Mouse (Mus musculus) liver, embryonic 15.5 days (tissue): ENCODE results near the gene Mtss1l. TPM values are rescaled to one million over a fixed set of nuclear protein-coding genes. Genes with fewer than 3 reads are reported as not detected.

ENCODE experiments used
- ATAC-seq: fragments of 200-750 bp; cut with Nextera tagmentation; 2 replicates; pipeline ENCODE4 v1.8.0; 2017; ENCODE audit warnings: moderate number of reproducible peaks, mild to moderate bottlenecking, moderate library complexity; ENCODE audit not compliant: insufficient read depth
- H3K27ac ChIP-seq: fragments of 300-500 bp; sonication (generic); replicated peaks from 2 replicates; pipeline ENCODE4 v1.5.1; 2015; ENCODE audit warnings: mild to moderate bottlenecking, inconsistent platforms
- H3K27me3 ChIP-seq: fragments of 300-500 bp; sonication (generic); 2 replicates; pipeline ENCODE4 v1.6.1; 2015; ENCODE audit warnings: mild to moderate bottlenecking, inconsistent platforms
- H3K36me3 ChIP-seq: fragments of 300-500 bp; sonication (generic); replicated peaks from 2 replicates; pipeline ENCODE4 v1.6.1; 2015; ENCODE audit warnings: moderate library complexity, mild to moderate bottlenecking, inconsistent platforms
- H3K4me1 ChIP-seq: fragments of 300-500 bp; sonication (generic); replicated peaks from 2 replicates; pipeline ENCODE4 v1.6.1; 2015; ENCODE audit warnings: inconsistent platforms
- H3K4me2 ChIP-seq: fragments of 300-500 bp; sonication (generic); 2 replicates; pipeline ENCODE4 v1.6.1; 2015; ENCODE audit warnings: moderate library complexity, mild to moderate bottlenecking, inconsistent platforms
- H3K4me3 ChIP-seq: fragments of 300-500 bp; sonication (generic); replicated peaks from 2 replicates; pipeline ENCODE4 v1.5.1; 2015; ENCODE audit warnings: mild to moderate bottlenecking, inconsistent platforms
- H3K9ac ChIP-seq: fragments of 300-500 bp; sonication (generic); 2 replicates; pipeline ENCODE4 v1.6.1; 2015; ENCODE audit warnings: moderate library complexity, mild to moderate bottlenecking, inconsistent platforms
- H3K9me3 ChIP-seq: fragments of 300-500 bp; sonication (generic); replicated peaks from 2 replicates; pipeline ENCODE4 v1.6.1; 2016; ENCODE audit warnings: inconsistent platforms
- WGBS: fragments of 180-500 bp; shearing (Covaris S2); methylation state at CpG from one replicate; pipeline ENCODE4 v1.1.7; 2015; ENCODE audit warnings: mixed read lengths; ENCODE audit not compliant: insufficient replicate concordance; 5-methylcytosine and 5-hydroxymethylcytosine counted together
- polyA plus RNA-seq: library from polyadenylated mRNA; unstranded; fragments of >200 nt; fragmentation: Nextera tagmentation; extraction: Ambion mirVana; gene quantifications from 2 replicates; pipeline ENCODE4 v1.2.1, GENCODE M21; 2015

Mtss1l gene
- polyA plus RNA-seq, 1 experiment from 2014 or later: 1.0 TPM

DNA sequence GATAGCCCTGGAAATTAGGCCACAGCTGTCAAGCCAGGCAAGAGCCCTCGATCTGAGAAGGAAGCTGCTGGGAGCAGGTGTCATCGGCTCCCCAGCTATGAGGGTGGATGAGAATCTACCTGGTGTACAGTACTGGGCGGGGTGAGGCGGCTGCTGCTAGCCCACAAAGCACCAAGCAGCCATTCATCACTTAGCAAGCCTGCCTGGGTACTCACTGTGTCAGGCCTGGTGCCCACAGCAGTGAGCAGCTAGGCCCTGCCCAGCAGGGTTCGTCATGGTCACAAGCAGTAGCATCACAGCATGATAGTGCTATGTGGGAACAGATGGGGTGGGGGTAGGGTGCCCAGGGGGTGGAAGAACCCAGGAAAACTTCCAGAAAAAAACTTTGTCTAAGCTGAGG, 25.8 kb upstream of the Mtss1l start:
- H3K27ac ChIP-seq: no peak overlapping the region
- H3K9me3 ChIP-seq: no peaks in the 10 kb centered on the region
- no peak overlapping the region for H3K4me3 ChIP-seq
- H3K9ac ChIP-seq: no peak overlapping the region
- no peak overlapping the region for H3K4me2 ChIP-seq
- WGBS: 71% methylated on average over 5 of the region's 5 CpGs
- H3K4me1 ChIP-seq: no peaks in the 10 kb centered on the region
- H3K27me3 ChIP-seq: no peaks in the 10 kb centered on the region
- H3K36me3 ChIP-seq: peaks cover 15% of the 10 kb centered on the region
- ATAC-seq: no peak

DNA sequence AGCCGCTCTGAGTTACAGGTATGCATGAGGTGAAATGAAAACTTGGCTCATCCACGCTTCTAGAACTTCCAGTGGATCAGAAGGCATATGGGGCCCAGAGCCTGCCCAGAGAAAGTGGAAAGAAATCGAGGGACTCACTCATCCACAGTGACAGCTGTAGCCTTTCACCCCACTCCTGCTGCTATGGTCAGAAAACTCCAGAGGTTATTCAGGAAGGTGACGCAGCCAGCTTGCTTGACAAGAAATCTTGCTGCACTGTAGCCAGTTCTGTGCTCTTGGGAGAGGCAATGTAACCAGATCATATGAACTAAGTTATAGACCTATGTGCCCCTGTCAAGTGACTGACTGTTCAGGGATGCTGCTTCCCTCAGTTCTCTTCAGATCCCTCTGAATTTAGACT, 25.2 kb upstream of the Mtss1l start:
- no peaks in the 10 kb centered on the region for H3K4me1 ChIP-seq
- no peak overlapping the region for H3K9ac ChIP-seq
- WGBS: 58% methylated on average over 4 of the region's 4 CpGs
- H3K4me2 ChIP-seq: no peak overlapping the region
- H3K4me3 ChIP-seq: no peak overlapping the region
- no peak overlapping the region for H3K27ac ChIP-seq
- H3K9me3 ChIP-seq: no peaks in the 10 kb centered on the region
- no peaks in the 10 kb centered on the region for H3K27me3 ChIP-seq
- H3K36me3 ChIP-seq: peaks cover 11% of the 10 kb centered on the region
- ATAC-seq: no peak

DNA sequence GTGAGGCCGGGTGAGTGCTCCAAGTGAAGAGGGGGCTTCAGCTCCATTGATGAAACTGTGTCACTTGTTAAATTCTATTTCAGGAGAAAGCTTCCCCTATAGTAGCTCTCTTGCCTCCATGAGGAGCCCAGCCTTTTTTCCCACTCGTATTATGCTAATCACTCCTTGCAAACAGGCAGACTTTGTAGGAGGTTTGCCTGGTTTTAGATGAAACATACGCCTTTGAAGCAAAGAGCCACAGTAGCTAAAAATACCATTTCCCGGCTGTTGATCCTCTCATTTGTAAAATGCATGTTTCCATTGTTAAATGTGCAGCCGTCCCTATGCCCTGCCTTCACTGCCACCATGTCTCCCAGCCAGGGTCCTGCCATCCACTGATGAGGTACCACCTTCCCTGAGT, 23.7 kb upstream of the Mtss1l start:
- Histone ChIP-seq H3K9me3 (no peaks in the 10 kb centered on the region), H3K9ac (no peak overlapping the region), H3K36me3 (peaks cover 9% of the 10 kb centered on the region; the same call in 1 of the 2 replicates), H3K27ac (no peak overlapping the region), H3K4me3 (no peak overlapping the region), H3K4me1 (no peaks in the 10 kb centered on the region), H3K4me2 (no peak overlapping the region), H3K27me3 (no peaks in the 10 kb centered on the region)
- 77% methylated on average over 5 of the region's 5 CpGs for WGBS
- ATAC-seq: no peak

DNA sequence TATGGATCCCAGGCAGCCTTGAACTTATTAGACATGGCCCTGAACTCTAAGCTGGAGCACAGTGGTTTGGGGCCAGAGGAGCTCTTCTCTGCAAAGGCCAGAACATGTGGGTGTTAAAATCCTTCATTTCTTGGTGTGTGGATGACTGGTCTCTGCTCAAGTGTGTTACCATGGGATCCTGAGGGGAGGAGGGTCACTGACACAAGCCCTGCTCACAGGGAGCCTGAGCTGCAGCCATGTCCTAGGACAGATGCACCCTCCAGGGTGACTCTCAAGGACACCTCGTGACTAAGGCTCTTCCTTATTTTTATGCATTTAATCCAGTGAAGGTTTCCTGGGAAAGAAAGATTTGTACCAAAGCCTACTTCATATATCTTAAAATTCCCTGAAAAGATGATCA, 23.2 kb upstream of the Mtss1l start:
- H3K36me3 ChIP-seq: peaks cover 9% of the 10 kb centered on the region; the same call in 1 of the 2 replicates
- no peaks in the 10 kb centered on the region for H3K4me1 ChIP-seq
- no peak overlapping the region for H3K27ac ChIP-seq
- H3K4me3 ChIP-seq: no peak overlapping the region
- H3K4me2 ChIP-seq: no peak overlapping the region
- 50% methylated on average over 1 of the region's 1 CpGs for WGBS
- no peaks in the 10 kb centered on the region for H3K27me3 ChIP-seq
- no peak overlapping the region for H3K9ac ChIP-seq
- no peak for ATAC-seq
- H3K9me3 ChIP-seq: no peaks in the 10 kb centered on the region

DNA sequence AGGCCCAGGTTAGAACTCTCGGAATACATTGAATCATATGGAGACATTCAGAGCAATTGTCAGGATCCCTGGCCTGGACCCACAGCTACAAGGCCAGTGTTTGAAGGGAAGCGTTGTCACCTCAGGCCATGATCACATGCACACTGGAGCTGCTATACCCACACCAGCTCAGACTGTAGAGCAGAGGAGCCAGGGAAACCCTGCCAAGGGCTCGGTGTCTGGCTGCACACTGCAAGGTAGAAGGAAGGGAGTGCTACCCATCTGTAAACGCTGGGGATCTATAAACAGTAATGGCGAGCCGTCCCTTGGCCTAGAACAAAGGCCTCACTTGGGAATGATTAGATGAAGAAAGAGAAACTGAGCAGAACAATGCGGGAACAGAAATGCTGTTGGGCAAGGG, 21.8 kb upstream of the Mtss1l start:
- no peaks in the 10 kb centered on the region for H3K27me3 ChIP-seq
- 79% methylated on average over 7 of the region's 7 CpGs for WGBS
- H3K4me1 ChIP-seq: no peaks in the 10 kb centered on the region

DNA sequence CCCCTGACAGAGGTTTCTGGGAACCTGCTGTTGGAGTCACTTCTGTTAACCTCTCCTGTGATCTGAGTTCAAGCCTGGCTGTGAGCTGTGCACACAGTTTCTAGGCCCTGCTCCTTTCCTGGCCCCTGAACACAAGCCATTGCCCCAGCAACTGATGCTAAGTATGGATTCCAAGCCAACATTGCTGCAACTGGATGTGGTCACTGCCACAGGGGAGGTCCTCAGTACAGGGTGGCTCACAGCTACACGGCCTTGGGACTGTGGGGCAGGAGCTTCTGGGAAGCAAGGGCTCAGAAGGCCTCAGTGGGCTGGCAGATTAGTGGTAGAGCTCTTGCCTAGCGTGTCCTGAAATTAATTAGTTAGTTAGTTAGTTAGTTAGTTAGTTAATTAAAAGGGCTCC, 20.7 kb upstream of the Mtss1l start:
- H3K4me3 ChIP-seq: no peak overlapping the region
- WGBS: 67% methylated on average over 2 of the region's 2 CpGs
- H3K4me2 ChIP-seq: no peak overlapping the region
- H3K4me1 ChIP-seq: no peaks in the 10 kb centered on the region
- ATAC-seq: no peak
- H3K9ac ChIP-seq: no peak overlapping the region
- H3K27me3 ChIP-seq: no peaks in the 10 kb centered on the region
- H3K9me3 ChIP-seq: no peaks in the 10 kb centered on the region
- peaks cover 5% of the 10 kb centered on the region; the same call in 1 of the 2 replicates for H3K36me3 ChIP-seq
- no peak overlapping the region for H3K27ac ChIP-seq

More for the DNA sequence above, 21.8 kb upstream of the Mtss1l start:
- Histone ChIP-seq H3K9ac (no peak overlapping the region), H3K4me3 (no peak overlapping the region), H3K9me3 (no peaks in the 10 kb centered on the region), H3K27ac (no peak overlapping the region), H3K36me3 (peaks cover 5% of the 10 kb centered on the region; the same call in 1 of the 2 replicates), H3K4me2 (no peak overlapping the region)
- no peak for ATAC-seq

DNA sequence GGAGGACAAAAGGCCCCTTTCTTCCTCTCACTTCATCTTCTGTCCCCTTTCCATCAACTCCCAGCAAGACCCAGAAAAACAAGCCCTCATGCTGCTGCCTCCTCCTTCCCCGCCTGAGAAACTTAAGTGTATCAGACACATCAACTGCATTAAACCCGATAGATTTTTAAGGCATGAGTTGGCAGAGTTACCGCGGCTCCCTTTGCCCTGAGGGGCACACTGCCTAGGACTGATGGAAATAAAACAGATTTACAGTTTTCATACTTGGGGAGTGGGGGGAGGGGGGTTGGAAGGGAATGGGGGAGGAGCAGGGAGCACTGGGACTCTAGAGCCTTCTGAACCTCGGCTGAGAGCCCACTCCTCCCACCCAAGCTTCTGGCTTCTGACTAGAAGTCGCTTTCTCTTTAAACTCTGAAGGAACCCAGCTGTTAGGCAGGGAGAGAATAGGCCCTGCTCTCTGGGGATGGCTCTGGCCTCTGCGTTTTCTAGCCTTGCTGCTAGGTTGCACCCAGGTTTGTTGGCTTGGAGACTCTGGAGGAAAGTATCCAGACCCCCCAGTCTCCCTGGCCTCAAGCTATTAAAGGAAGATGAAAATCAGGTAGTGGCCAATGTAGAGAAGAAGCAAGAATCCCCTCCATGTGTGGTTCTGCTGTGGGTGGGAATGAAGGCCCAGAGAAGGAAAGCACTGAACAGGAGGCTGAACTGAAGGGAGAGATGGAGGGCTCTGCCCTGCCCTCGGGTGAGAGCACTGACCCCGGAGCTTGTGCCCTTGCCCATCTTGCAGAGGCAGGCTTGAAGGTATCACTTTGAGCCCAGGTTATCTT, 18.4 kb upstream of the Mtss1l start:
- Histone ChIP-seq H3K27ac (no peak overlapping the region), H3K9me3 (no peaks in the 10 kb centered on the region), H3K4me1 (no peaks in the 10 kb centered on the region), H3K4me3 (no peak overlapping the region), H3K27me3 (no peaks in the 10 kb centered on the region), H3K36me3 (no peaks in the 10 kb centered on the region; the same call in 1 of the 2 replicates), H3K9ac (no peak overlapping the region), H3K4me2 (no peak overlapping the region)
- WGBS: 62% methylated on average over 9 of the region's 9 CpGs
- ATAC-seq: no peak

DNA sequence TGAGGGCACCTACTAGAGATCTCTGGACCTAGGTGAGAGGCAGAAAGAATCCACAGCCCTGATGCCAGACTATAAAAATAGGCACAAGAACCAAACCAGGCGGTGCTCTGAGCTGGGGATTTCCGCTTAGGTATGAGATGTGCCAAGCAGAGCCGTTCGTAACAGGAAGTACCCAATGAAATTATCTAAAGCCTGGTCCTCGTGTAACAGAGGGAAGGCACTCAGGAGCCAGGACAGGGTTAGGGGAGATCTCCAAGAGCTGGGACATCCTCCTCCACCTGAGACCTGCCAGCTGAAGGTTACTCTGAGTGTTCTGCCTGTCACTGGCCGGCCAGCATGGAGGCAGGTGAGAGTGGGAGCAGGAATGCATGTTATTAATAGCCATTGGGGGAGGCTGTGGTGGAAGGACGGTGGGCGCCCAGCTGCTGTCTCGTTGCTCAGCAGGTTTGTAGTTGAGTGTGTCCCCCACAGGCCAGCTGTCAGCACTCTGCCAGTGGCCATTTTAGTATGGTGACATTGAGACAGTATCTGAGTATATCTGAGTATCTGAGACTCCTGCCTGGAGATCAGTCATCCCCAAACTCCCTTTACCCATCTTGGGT, 17.7 kb upstream of the Mtss1l start:
- no peak for ATAC-seq
- H3K9me3 ChIP-seq: no peaks in the 10 kb centered on the region
- no peaks in the 10 kb centered on the region; the same call in 1 of the 2 replicates for H3K36me3 ChIP-seq
- no peak overlapping the region for H3K4me2 ChIP-seq
- no peaks in the 10 kb centered on the region for H3K4me1 ChIP-seq
- H3K27me3 ChIP-seq: no peaks in the 10 kb centered on the region
- WGBS: 62% methylated on average over 9 of the region's 9 CpGs
- H3K4me3 ChIP-seq: no peak overlapping the region
- H3K9ac ChIP-seq: no peak overlapping the region
- no peak overlapping the region for H3K27ac ChIP-seq

DNA sequence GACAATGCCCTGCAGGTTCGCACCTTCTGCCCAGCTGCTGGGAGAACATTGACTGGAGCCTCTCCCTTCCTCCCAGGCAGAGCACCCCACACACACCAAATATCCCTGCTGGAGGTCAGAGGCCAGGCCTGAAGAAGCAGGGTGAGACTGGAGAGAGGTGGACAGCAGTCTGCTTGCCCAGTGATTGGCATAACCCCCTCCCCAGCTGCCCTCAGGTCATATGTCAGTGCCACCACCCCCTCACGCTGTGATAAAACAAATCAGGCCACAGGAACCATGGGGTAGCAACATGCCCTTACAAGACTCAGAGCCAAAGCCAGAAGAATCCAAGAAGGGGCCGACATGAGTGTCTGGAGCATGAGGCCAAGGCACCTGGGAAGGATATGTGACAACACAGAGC, 17.2 kb upstream of the Mtss1l start:
- no peak overlapping the region for H3K4me2 ChIP-seq
- WGBS: 56% methylated on average over 3 of the region's 3 CpGs
- H3K36me3 ChIP-seq: no peaks in the 10 kb centered on the region; the same call in 1 of the 2 replicates
- H3K9me3 ChIP-seq: no peaks in the 10 kb centered on the region
- ATAC-seq: no peak
- no peaks in the 10 kb centered on the region for H3K4me1 ChIP-seq
- no peaks in the 10 kb centered on the region for H3K27me3 ChIP-seq
- no peak overlapping the region for H3K9ac ChIP-seq
- no peak overlapping the region for H3K4me3 ChIP-seq
- no peak overlapping the region for H3K27ac ChIP-seq

DNA sequence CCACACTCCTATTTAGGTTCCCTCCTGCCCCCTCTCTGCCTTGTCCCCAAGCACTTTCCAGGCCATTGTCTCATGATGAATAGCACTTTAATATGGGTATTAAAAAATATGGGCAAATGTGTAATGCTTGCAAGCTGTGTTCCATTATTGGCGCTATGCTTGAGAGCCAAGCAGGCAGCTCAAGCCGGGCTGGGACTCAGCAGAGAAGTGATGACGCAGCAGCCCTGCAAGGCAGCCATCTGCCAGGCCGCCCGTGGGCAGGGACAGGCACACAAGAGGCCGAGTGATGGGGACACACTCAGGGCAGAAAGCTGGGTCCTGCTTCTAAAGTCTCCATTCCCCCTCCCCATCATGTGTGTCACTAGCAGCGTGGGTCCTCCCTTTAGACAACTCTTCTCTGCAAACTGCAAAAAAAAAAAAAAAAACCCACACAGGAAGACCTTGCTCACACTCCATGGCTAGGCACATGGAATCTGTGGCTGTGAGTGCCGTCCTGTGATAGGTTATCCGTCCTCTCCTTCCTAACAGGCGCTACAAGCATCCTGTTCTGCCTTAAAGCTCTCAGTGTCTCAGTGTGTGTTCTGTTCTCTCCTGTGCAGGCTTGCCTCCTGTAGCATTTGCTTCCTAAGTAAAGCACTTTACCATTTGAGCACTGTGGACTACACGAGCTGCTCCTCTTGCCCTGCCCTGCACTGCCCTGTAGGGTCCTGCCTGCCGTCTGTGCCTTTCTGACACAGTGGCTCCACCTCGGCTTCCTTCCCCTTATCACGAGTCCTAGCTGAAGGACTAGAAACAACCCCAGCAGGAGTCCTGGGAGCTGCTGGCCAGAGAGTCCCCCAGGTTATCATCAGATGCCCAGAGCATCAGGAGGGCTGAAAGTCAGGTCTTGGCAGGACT, 15.6 kb upstream of the Mtss1l start:
- Histone ChIP-seq H3K9ac (no peak overlapping the region), H3K4me3 (no peak overlapping the region), H3K9me3 (no peaks in the 10 kb centered on the region), H3K4me2 (no peak overlapping the region), H3K36me3 (peaks cover 7% of the 10 kb centered on the region), H3K27me3 (no peaks in the 10 kb centered on the region), H3K27ac (no peak overlapping the region), H3K4me1 (no peaks in the 10 kb centered on the region)
- 47% methylated on average over 14 of the region's 14 CpGs for WGBS
- ATAC-seq: no peak; the same call in 1 of the 2 replicates
